Mouse (Mus musculus) heart, embryonic 16.5 days (tissue): Measurements from ENCODE around the gene Unc79. TPM values are rescaled to one million over a fixed set of nuclear protein-coding genes. Genes with fewer than 3 reads are reported as not detected.

Experiments
- ATAC-seq: fragments of 200-750 bp; cut with Nextera tagmentation; replicated peaks from 2 replicates; pipeline ENCODE4 v1.8.0; 2017; ENCODE audit warnings: moderate number of reproducible peaks; ENCODE audit not compliant: insufficient read depth, low FRiP score; ENCODE audit errors: extremely low read depth
- H3K27ac ChIP-seq: fragments of 300-500 bp; sonication (generic); 2 replicates; pipeline ENCODE4 v1.5.1; 2014; ENCODE audit warnings: mild to moderate bottlenecking, low read length, control low read depth, moderate library complexity
- H3K27me3 ChIP-seq: fragments of 300-500 bp; sonication (generic); 2 replicates; pipeline ENCODE4 v1.6.1; 2014; ENCODE audit warnings: low read length, mixed read lengths; ENCODE audit not compliant: control insufficient read depth, insufficient read depth
- H3K36me3 ChIP-seq: fragments of 300-500 bp; sonication (generic); 2 replicates; pipeline ENCODE4 v1.6.1; 2014; ENCODE audit not compliant: control insufficient read depth, insufficient read depth
- H3K4me1 ChIP-seq: fragments of 300-500 bp; sonication (generic); 2 replicates; pipeline ENCODE4 v1.6.1; 2014; ENCODE audit warnings: low read length, mixed read lengths; ENCODE audit not compliant: control insufficient read depth, insufficient read depth
- H3K4me2 ChIP-seq: fragments of 300-500 bp; sonication (generic); 2 replicates; pipeline ENCODE4 v1.6.1; 2014; ENCODE audit warnings: low read depth, mild to moderate bottlenecking, control low read depth, low read length
- H3K4me3 ChIP-seq: fragments of 300-500 bp; sonication (generic); 2 replicates; pipeline ENCODE4 v1.5.1; 2014; ENCODE audit warnings: mild to moderate bottlenecking, control low read depth, low read length
- H3K9ac ChIP-seq: fragments of 300-500 bp; sonication (generic); 2 replicates; pipeline ENCODE4 v1.6.1; 2014; ENCODE audit warnings: low read length, control low read depth
- H3K9me3 ChIP-seq: fragments of 300-500 bp; sonication (generic); replicated peaks from 2 replicates; pipeline ENCODE4 v1.6.1; 2016; ENCODE audit warnings: low read length; ENCODE audit not compliant: control insufficient read depth
- WGBS: fragments of 180-500 bp; shearing (Covaris S2); extraction: QIAGEN DNeasy Blood & Tissue Kit; methylation state at CpG from one replicate; pipeline ENCODE4 v1.1.7; 2014; 5-methylcytosine and 5-hydroxymethylcytosine counted together
- polyA plus RNA-seq: library from polyadenylated mRNA; unstranded; fragments of >200 nt; fragmentation: Nextera tagmentation; extraction: Ambion mirVana; gene quantifications from 2 replicates; pipeline ENCODE4 v1.2.1, GENCODE M21; 2015

Unc79 gene
- polyA plus RNA-seq, 1 experiment from 2014 or later, result 0.30 TPM

DNA sequence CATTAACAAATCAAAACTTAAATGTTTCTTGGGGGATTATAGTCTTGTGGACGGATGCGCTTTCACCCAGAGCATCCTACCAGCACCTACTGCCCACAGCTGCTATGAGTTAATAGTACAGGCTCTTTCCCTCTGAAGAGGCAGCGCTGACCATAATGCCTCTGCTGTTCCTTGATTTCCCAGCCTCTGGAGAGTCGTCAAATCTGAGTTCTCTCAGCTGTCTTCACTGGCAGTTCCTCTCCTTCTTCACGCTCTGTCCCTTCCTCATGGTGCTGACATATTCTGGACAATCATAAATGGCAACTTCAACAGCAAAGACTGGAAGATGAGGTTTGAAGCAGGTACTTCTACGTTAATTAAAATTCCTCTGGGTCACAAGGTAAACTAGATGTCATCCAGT is 143.2 kb downstream of the Unc79 start:
- Histone ChIP-seq H3K4me2 (no peak overlapping the region), H3K27me3 (no peaks in the 10 kb centered on the region), H3K9me3 (no peaks in the 10 kb centered on the region), H3K36me3 (no peaks in the 10 kb centered on the region), H3K27ac (no peak overlapping the region), H3K4me3 (no peak overlapping the region), H3K9ac (no peak overlapping the region), H3K4me1 (no peaks in the 10 kb centered on the region)
- WGBS, result 65% methylated on average over 6 of the region's 6 CpGs
- no peak for ATAC-seq

DNA sequence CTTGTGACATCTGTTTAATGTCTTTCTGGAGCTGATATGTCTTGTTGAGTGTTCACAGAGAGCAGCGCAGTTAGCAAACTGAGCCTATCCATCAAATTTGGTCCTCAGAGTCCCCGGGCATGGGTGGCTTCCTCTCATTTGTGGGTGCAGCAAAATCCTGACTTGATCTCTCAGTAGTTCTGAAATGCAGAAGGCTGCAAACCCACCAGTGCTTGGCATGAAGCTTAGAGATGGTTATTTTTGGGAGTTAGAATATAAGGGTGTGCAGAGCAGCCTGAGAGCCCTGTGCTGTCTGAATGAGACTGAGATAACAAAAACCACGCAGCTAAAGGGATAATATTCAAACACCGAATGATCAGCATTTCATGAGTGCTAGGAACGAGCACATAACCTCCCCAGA is 146.5 kb downstream of the Unc79 start:
- H3K27me3 ChIP-seq, result no peaks in the 10 kb centered on the region
- H3K27ac ChIP-seq, result no peak overlapping the region
- 23% methylated on average over 5 of the region's 5 CpGs for WGBS
- no peak for ATAC-seq
- H3K9ac ChIP-seq, result no peak overlapping the region
- H3K4me2 ChIP-seq, result no peak overlapping the region
- H3K4me3 ChIP-seq, result no peak overlapping the region
- H3K36me3 ChIP-seq, result no peaks in the 10 kb centered on the region
- H3K9me3 ChIP-seq, result no peaks in the 10 kb centered on the region
- no peaks in the 10 kb centered on the region for H3K4me1 ChIP-seq

DNA sequence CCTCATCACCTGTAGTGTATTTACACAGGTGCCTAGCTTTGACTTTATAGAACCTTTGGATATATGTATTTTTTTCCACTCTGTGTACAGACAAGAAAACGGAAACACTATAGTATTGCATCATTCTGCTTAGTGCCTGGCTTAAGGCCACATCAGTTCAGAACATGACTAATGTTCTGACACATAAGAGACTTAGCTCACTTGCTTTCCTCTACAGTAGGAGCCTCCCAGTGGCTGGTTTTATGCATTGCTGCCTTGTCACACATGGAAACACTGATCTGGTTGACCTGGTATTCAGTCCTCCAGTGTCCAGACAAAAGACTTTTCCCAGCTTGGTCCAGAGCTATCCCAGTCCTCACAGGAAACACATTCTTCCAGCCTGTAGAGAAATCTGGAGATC is 150.5 kb downstream of the Unc79 start:
- ATAC-seq, result 0 out of 2 replicates have a peak, but pooled peaks have one; percentile 28
- Histone ChIP-seq H3K4me3 (no peak overlapping the region), H3K4me1 (no peaks in the 10 kb centered on the region; the same call in 1 of the 2 replicates), H3K27me3 (no peaks in the 10 kb centered on the region), H3K36me3 (no peaks in the 10 kb centered on the region), H3K4me2 (no peak overlapping the region), H3K9ac (no peak overlapping the region), H3K27ac (no peak overlapping the region), H3K9me3 (no peaks in the 10 kb centered on the region)
- 51% methylated on average over 1 of the region's 1 CpGs for WGBS

DNA sequence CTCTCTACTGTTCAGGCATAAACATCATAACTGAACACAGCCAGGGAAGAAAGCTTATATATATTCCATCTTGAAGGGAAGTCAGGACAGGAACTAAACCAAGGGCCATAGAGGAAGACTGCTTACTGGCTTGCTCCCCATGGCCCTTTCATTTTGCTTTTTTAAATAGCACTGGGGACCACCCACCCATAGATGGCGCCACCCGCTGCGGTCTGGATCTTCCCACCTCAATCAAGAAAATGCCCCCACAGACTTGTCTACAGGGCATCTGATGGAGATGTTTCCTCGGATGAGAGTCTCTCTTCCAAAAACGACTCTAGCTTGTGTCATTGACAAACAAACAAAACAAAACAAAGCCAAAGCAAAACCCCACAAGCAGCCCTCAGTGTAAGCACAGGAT is 151.4 kb downstream of the Unc79 start:
- Histone ChIP-seq H3K9ac (no peak overlapping the region), H3K4me1 (no peaks in the 10 kb centered on the region; the same call in 1 of the 2 replicates), H3K27me3 (no peaks in the 10 kb centered on the region), H3K9me3 (no peaks in the 10 kb centered on the region), H3K36me3 (no peaks in the 10 kb centered on the region), H3K27ac (no peak overlapping the region), H3K4me2 (no peak overlapping the region), H3K4me3 (no peak overlapping the region)
- ATAC-seq, result no peak
- 57% methylated on average over 5 of the region's 5 CpGs for WGBS

DNA sequence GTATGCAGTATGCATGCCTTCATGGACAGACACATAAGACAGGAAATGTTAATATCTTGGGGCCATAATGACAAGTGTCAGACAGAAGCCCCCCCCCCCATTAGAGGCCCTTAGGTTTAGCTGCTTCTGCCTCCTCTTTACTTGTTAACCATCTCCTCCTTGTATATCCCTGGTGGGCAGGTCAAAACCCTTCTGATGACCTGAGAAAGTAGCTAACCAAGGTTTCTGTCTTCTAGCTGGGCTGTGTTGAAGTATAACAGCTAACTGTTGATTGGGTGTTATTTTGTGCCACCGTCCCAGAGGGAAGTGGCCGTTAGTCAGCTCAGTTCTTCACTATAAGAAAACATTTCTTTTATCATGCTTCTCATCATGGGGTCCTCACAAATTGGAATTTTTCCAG is 154.4 kb downstream of the Unc79 start:
- H3K4me2 ChIP-seq, result no peak overlapping the region
- H3K27ac ChIP-seq, result no peak overlapping the region
- no peaks in the 10 kb centered on the region for H3K36me3 ChIP-seq
- no peak overlapping the region for H3K9ac ChIP-seq
- H3K4me1 ChIP-seq, result no peaks in the 10 kb centered on the region; the same call in 1 of the 2 replicates
- ATAC-seq, result no peak
- 65% methylated on average over 2 of the region's 2 CpGs for WGBS
- no peaks in the 10 kb centered on the region for H3K9me3 ChIP-seq
- no peaks in the 10 kb centered on the region for H3K27me3 ChIP-seq
- no peak overlapping the region for H3K4me3 ChIP-seq

DNA sequence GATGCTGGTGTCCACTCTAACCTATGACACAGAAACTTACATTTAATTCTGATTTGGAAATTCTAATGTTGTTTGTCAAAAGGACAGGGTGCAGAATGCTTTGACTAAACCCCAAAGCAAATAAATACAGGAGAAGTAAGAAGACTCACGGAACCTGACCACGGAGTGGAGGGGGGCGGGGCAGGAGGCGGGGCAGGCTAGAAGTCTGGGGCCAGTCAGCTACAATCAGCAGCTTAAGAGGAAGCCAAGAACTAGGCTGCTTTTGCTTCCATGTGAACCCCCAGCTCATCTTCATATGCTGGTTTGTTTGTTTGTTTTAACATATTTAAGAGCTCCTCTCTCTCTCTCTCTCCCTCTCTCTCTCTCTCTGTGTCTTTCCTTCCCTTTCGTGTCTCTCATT is 154.9 kb downstream of the Unc79 start:
- Histone ChIP-seq H3K4me3 (no peak overlapping the region), H3K27ac (no peak overlapping the region), H3K9me3 (no peaks in the 10 kb centered on the region), H3K9ac (no peak overlapping the region), H3K36me3 (no peaks in the 10 kb centered on the region), H3K27me3 (no peaks in the 10 kb centered on the region), H3K4me1 (no peaks in the 10 kb centered on the region; the same call in 1 of the 2 replicates), H3K4me2 (peak overlapping the region; percentile 36)
- ATAC-seq, result no peak
- 18% methylated on average over 5 of the region's 5 CpGs for whole genome bisulfite sequencing

DNA sequence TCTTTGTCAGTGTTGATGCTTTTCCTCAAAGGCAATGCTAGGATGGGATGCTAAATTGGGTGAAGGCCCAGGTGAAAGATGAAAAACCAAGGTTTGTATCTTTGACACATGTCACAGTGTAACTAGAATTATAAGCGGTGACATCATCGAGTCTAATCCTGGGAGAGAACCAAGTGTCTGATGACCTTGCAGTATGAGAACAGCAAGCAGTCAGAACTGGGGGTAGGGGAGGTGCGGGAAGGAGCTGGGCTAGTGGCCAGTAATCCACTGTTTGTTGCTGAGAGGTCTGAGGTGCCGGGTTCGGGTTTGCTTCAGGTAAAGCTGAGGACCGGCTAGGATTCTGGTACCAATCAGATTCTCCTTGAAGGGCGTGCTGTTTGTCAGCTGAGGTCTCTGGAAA is 160.6 kb downstream of the Unc79 start:
- Histone ChIP-seq H3K9ac (no peak overlapping the region), H3K27ac (no peak overlapping the region), H3K36me3 (no peaks in the 10 kb centered on the region), H3K9me3 (no peaks in the 10 kb centered on the region), H3K4me2 (no peak overlapping the region), H3K4me3 (no peak overlapping the region), H3K4me1 (no peaks in the 10 kb centered on the region), H3K27me3 (no peaks in the 10 kb centered on the region)
- WGBS, result 70% methylated on average over 7 of the region's 7 CpGs
- no peak for ATAC-seq

DNA sequence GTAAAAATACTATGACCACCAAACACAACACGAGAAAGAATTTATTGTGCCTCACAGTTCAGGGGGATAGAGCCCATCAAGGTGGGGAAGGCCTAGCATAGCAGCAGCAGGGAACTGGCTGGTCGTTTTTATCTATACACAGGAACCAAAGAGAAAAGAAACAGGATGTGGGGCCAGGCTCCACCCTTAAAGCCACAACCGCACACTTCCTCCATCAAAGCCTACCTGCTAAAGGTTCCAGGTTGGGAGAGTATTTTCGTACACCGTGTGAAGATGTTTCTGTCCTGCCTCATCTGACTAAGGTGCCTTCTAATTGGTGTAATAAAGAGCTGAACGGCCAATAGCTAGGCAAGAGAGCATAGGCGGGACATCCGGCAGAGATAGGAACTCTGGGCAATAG is 168.0 kb downstream of the Unc79 start:
- H3K4me3 ChIP-seq, result no peak overlapping the region
- no peak overlapping the region for H3K27ac ChIP-seq
- H3K9me3 ChIP-seq, result no peaks in the 10 kb centered on the region
- H3K4me1 ChIP-seq, result no peaks in the 10 kb centered on the region
- ATAC-seq, result no peak
- 73% methylated on average over 8 of the region's 8 CpGs for WGBS
- H3K36me3 ChIP-seq, result no peaks in the 10 kb centered on the region
- H3K27me3 ChIP-seq, result no peaks in the 10 kb centered on the region
- H3K4me2 ChIP-seq, result no peak overlapping the region
- H3K9ac ChIP-seq, result no peak overlapping the region

DNA sequence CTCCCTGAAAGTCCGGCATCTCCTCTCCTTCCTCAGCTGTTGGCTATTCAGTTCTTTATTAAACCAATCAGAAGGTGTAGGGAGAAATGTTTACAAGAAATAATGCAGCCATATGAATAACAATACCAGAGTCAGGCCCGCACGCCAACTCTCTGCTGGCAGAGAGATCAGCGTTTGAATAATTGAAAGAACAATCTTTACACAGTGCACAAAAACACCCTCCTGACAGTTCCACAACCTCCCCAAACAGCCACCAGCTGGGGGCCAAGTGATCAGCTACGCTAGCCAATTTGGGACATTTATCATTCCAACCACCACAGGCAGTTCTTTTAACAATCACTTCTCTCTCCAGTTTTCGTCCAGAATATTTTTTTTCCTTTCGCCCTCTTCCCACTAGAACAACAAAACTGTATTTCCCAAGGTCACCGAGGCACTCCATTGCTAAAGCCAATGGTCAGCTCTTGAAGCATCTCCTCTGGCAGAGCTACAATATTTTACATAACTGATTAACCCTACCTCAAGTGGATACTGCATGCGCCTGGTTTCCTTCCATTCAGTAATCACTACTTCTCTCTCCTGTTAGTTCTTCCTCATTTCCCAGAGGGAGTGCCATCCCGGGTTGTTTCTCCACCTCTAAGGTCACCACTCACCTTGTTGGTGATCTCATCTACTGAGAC is 169.0 kb downstream of the Unc79 start:
- H3K4me1 ChIP-seq, result no peaks in the 10 kb centered on the region
- H3K9ac ChIP-seq, result no peak overlapping the region
- no peak overlapping the region for H3K4me3 ChIP-seq
- H3K27me3 ChIP-seq, result no peaks in the 10 kb centered on the region
- no peak overlapping the region for H3K4me2 ChIP-seq
- H3K36me3 ChIP-seq, result no peaks in the 10 kb centered on the region
- 74% methylated on average over 10 of the region's 10 CpGs for WGBS
- H3K9me3 ChIP-seq, result no peaks in the 10 kb centered on the region
- no peak for ATAC-seq
- H3K27ac ChIP-seq, result no peak overlapping the region
